Mouse (Mus musculus) kidney, embryonic 16.5 days (tissue): ENCODE measurements around the gene Gm13084. TPM values are rescaled to one million over a fixed set of nuclear protein-coding genes. Genes with fewer than 3 reads are reported as not detected.
"Not testable (repeated sequence)": the region's sequence is repeated elsewhere in the genome, so short reads cannot be mapped to it uniquely, and the experiment has no call there.

Experiments
- ATAC-seq: fragments of 200-750 bp; cut with Nextera tagmentation; 2 replicates; pipeline ENCODE4 v1.8.0; 2017; ENCODE audit warnings: moderate TSS enrichment; ENCODE audit not compliant: low FRiP score, low TSS enrichment
- H3K27ac ChIP-seq: fragments of 300-500 bp; sonication (generic); 2 replicates; pipeline ENCODE4 v1.5.1; 2014; ENCODE audit warnings: low read length
- H3K27me3 ChIP-seq: fragments of 300-500 bp; sonication (generic); 2 replicates; pipeline ENCODE4 v1.6.1; 2014; ENCODE audit warnings: low read length, control low read depth, mixed read lengths; ENCODE audit not compliant: insufficient read depth
- H3K36me3 ChIP-seq: fragments of 300-500 bp; sonication (generic); 2 replicates; pipeline ENCODE4 v1.6.1; 2014; ENCODE audit warnings: low read length, control low read depth, mixed read lengths; ENCODE audit not compliant: insufficient read depth
- H3K4me1 ChIP-seq: fragments of 300-500 bp; sonication (generic); 2 replicates; pipeline ENCODE4 v1.6.1; 2014; ENCODE audit warnings: low read length, control low read depth, mixed read lengths; ENCODE audit not compliant: insufficient read depth
- H3K4me2 ChIP-seq: fragments of 300-500 bp; sonication (generic); replicated peaks from 2 replicates; pipeline ENCODE4 v1.6.1; 2014; ENCODE audit warnings: low read depth, low read length
- H3K4me3 ChIP-seq: fragments of 300-500 bp; sonication (generic); 2 replicates; pipeline ENCODE4 v1.5.1; 2014; ENCODE audit warnings: mild to moderate bottlenecking, low read length
- H3K9ac ChIP-seq: fragments of 300-500 bp; sonication (generic); replicated peaks from 2 replicates; pipeline ENCODE4 v1.6.1; 2014; ENCODE audit warnings: low read length
- H3K9me3 ChIP-seq: fragments of 300-500 bp; sonication (generic); 2 replicates; pipeline ENCODE4 v1.6.1; 2016; ENCODE audit warnings: low read length, control low read depth
- WGBS: fragments of 180-500 bp; shearing (Covaris S2); extraction: QIAGEN DNeasy Blood & Tissue Kit; methylation state at CpG from one replicate; pipeline ENCODE4 v1.1.7; 2014; 5-methylcytosine and 5-hydroxymethylcytosine counted together
- polyA plus RNA-seq: library from polyadenylated mRNA; unstranded; fragments of >200 nt; fragmentation: Nextera tagmentation; extraction: Ambion mirVana; gene quantifications from 2 replicates; pipeline ENCODE4 v1.2.1, GENCODE M21; 2015

Gene Gm13084
- polyA plus RNA-seq, result not detected in 2 replicates

DNA sequence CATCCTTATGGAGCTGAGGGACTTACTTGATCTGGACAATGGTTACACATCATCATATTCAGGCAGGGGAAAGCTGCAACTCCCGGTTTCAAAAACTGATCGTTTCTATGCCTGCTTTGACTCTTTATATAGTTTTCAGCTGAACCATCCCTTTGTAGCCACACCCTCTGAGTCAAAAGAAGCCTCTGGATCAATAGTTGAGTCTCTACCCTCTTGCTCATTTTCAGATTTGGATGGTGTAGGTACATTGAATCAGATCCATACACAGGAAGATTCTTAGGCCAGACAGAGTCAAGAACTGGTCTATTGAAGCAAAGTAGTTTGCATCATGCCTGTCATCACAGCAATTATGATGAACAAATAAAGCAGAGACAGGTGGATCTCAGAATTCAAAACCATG lies at the start of gene Gm13084:
Gene Gm13084, minus strand, starts transcription at position 101 of the 400 bp plus-strand sequence.
- Histone ChIP-seq H3K27me3 (no peaks in the 10 kb centered on the region), H3K36me3 (no peaks in the 10 kb centered on the region), H3K4me3 (no peak within 1 kb of the TSS), H3K4me1 (no peaks in the 10 kb centered on the region), H3K27ac (no peak within 1 kb of the TSS), H3K9me3 (peaks cover 13% of the 10 kb centered on the region), H3K9ac (no peak within 1 kb of the TSS), H3K4me2 (no peak within 1 kb of the TSS)
- ATAC-seq, result no peak
- 80% methylated on average over 2 of the region's 2 CpGs for WGBS

DNA sequence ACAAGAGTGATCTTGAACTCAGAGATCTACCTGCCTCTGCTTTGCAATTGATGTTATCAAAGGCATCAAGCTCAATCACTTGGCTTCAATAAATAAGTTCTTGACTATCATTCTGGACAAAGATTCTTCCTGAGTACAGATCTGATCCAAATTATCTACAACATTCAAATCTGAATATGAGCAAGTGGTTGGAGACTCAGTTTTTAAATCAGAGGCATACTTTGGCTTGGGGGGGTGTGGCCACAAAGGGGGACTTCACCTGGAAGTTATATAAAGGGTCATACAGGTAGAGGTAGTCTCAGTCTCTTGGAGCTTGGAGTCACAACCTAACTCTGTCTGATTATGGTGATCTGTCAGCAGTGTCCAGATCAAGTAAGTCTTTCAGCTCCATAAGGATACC lies 30.3 kb upstream of the Gm13084 start, which contains the start of gene Gm13103:
Gene Gm13103, plus strand, starts transcription at position 301 of the 400 bp plus-strand sequence.
- ATAC-seq, H3K27ac ChIP-seq, H3K27me3 ChIP-seq, H3K4me3 ChIP-seq, H3K9me3 ChIP-seq, H3K4me1 ChIP-seq, H3K36me3 ChIP-seq, H3K4me2 ChIP-seq, H3K9ac ChIP-seq: not testable (repeated sequence)

DNA sequence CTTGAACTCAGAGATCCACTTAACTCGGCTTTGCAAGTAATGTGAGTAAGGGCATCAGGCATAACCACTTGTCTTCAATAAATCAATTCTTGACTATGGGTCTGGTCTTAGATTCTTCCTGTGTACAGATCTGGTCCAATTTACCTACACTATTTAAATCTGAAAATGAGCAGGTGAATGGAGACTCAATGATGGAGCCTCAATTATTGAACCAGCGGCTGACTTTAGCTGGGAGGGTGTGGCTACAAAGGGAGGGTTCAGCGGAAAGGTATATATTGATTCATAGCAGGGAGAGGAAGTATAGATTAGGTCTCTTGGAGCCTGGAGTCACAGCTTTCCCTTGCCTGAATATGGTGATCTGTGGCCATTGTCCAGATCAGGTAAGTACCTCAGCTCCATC lies 26.8 kb downstream of the Gm13084 start, which contains the start of gene Gm13023:
Gene Gm13023, plus strand, starts transcription at position 301 of the 400 bp plus-strand sequence.
- H3K36me3 ChIP-seq, H3K27me3 ChIP-seq, H3K9me3 ChIP-seq, H3K9ac ChIP-seq, H3K4me1 ChIP-seq, ATAC-seq, H3K4me2 ChIP-seq, H3K27ac ChIP-seq, H3K4me3 ChIP-seq: not testable (repeated sequence)
- 90% methylated on average over 3 of the region's 3 CpGs for WGBS

Other genes starting within 250 kb of the Gm13084 start
- not detected in 2 replicates for gene Gm13083, start 201.1 kb downstream of the Gm13084 start, polyA plus RNA-seq
- not detected in 2 replicates for gene Gm13088, start 158.8 kb downstream of the Gm13084 start, polyA plus RNA-seq
- gene Gm13089, start 113.4 kb downstream of the Gm13084 start, polyA plus RNA-seq, result not detected in 2 replicates
- not detected in 2 replicates for gene Gm13078, start 96.6 kb downstream of the Gm13084 start, polyA plus RNA-seq
- not detected in 2 replicates for gene Gm13023, start 26.7 kb downstream of the Gm13084 start, polyA plus RNA-seq
- not detected in 2 replicates for gene Gm13103, start 30.4 kb upstream of the Gm13084 start, polyA plus RNA-seq
- not detected in 2 replicates for gene Pramef6, start 84.3 kb upstream of the Gm13084 start, polyA plus RNA-seq
- not detected in 2 replicates for gene Pramef25, start 134.9 kb upstream of the Gm13084 start, polyA plus RNA-seq
- gene Gm13101, start 150.9 kb upstream of the Gm13084 start, polyA plus RNA-seq, result not detected in 2 replicates
- not detected in 2 replicates for gene Pramef17, start 178.3 kb upstream of the Gm13084 start, polyA plus RNA-seq
- not detected in 2 replicates for gene Pramel4, start 243.0 kb upstream of the Gm13084 start, polyA plus RNA-seq